Mouse (Mus musculus): Measurements from ENCODE around the gene Adcy1. TPM values are rescaled to one million over a fixed set of nuclear protein-coding genes. Genes with fewer than 3 reads are reported as not detected.

Adcy1 gene
- total and polyA plus RNA-seq, 2 experiments from 2014 or later, result 12.6 to 142 TPM

DNA sequence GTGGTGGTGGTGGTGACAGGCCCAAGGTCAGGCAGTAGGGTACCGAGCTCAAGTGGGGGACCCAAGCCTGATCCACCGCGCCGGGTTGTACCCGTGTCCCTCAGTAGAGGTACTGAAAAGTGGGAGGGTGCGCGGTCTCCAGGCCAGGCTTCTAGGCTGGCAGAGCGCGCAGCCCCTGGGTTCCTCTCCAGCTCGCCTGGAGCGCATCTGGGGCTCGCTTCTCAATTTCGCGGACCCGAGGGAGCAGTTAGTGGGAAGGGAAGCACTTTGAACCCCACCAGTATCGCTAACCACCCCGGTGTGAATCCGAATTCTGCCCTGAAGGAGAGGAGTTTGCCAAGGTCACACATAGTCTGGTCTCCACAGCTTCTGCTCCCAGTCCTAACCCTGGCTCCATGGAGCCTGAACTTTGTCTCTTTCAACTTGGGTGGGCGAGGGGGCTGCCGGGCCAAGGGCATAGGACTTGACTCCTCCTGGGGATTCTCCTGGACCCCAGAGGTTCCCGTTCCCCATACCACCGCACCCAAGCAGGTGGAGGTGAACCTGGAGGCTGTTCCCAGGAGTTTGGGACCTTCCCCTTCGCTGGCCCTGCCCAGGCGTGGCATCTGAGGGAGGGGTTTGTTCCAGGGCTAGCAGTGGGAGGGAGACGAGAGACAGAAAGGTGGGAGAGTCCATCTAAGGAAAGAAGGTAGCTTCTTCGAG is 1.3 kb downstream of the Adcy1 start:
- no peaks in the 10 kb centered on the region for H3K36me3 ChIP-seq (ENCODE audit: insufficient read depth, low read length)
- DNase-seq (ENCODE audit: low spot score) (no peak), ATAC-seq (ENCODE audit: low FRiP score) (0 out of 2 replicates have a peak, but pooled peaks have one; percentile 21)
- H3K9me3 ChIP-seq (ENCODE audit: low read length), result no peaks in the 10 kb centered on the region
- WGBS, result 3% methylated on average over 25 of the region's 26 CpGs
- H3K27me3 ChIP-seq (ENCODE audit: insufficient read depth, low read length), result peaks cover 6% of the 10 kb centered on the region; the same call in 1 of the 2 replicates
- 0 out of 2 replicates have a peak, but pooled peaks cover 6% of the 10 kb centered on the region for H3K4me1 ChIP-seq (ENCODE audit: insufficient read depth, low read length)
- peak overlapping the region; percentile 56 for H3K9ac ChIP-seq (replicated peaks; ENCODE audit: low read length, poor library complexity, severe bottlenecking)
- no peak overlapping the region for H3K27ac ChIP-seq (ENCODE audit: low read depth, low read length)
- H3K4me2 ChIP-seq (ENCODE audit: low read depth, low read length, poor library complexity, severe bottlenecking), result peak overlapping the region; percentile 93
- no peak for TF ChIP-seq CTCF (IDR thresholded peaks at IDR 0.05)
- H3K4me3 ChIP-seq (ENCODE audit: low read depth, low read length), result peak overlapping the region; percentile 67

- Histone ChIP-seq H3K9ac (replicated peaks; ENCODE audit: low read length, poor library complexity, severe bottlenecking) (0 out of 2 replicates have a peak overlapping the region, but pooled peaks have one; percentile 56), H3K4me1 (ENCODE audit: insufficient read depth, low read length) (0 out of 2 replicates have a peak, but pooled peaks cover 6% of the 10 kb centered on the region), H3K27ac (ENCODE audit: low read depth, low read length) (no peak overlapping the region), H3K36me3 (ENCODE audit: insufficient read depth, low read length) (no peaks in the 10 kb centered on the region), H3K9me3 (ENCODE audit: low read length) (no peaks in the 10 kb centered on the region), H3K27me3 (ENCODE audit: insufficient read depth, low read length) (peaks cover 6% of the 10 kb centered on the region; the same call in 1 of the 2 replicates), H3K4me2 (ENCODE audit: low read depth, low read length, poor library complexity, severe bottlenecking) (peak overlapping the region; percentile 93), H3K4me3 (ENCODE audit: low read depth, low read length) (peak overlapping the region; percentile 67)
- WGBS, result 6% methylated on average over 4 of the region's 4 CpGs
- no peak for TF ChIP-seq CTCF (IDR thresholded peaks at IDR 0.05)
- DNase-seq (ENCODE audit: low spot score) (no peak), ATAC-seq (ENCODE audit: low FRiP score) (no peak)
These were observed 2.1 kb downstream of the Adcy1 start for GRCm38 (mm10) chr11:7065388-7065787.

GRCm38 (mm10) chr11:7065876-7066275 is 2.6 kb downstream of the Adcy1 start:
- WGBS, result 46% methylated on average over 5 of the region's 5 CpGs
- ATAC-seq (ENCODE audit: low FRiP score), result no peak

GRCm38 (mm10) chr11:7067263-7067662 is 4.0 kb downstream of the Adcy1 start:
- Histone ChIP-seq H3K36me3 (ENCODE audit: insufficient read depth, low read length) (no peaks in the 10 kb centered on the region), H3K4me3 (ENCODE audit: low read depth, low read length) (no peak overlapping the region), H3K4me1 (ENCODE audit: insufficient read depth, low read length) (0 out of 2 replicates have a peak, but pooled peaks cover 6% of the 10 kb centered on the region), H3K9me3 (ENCODE audit: low read length) (no peaks in the 10 kb centered on the region), H3K4me2 (ENCODE audit: low read depth, low read length, poor library complexity, severe bottlenecking) (no peak overlapping the region), H3K9ac (replicated peaks; ENCODE audit: low read length, poor library complexity, severe bottlenecking) (no peak overlapping the region), H3K27ac (ENCODE audit: low read depth, low read length) (no peak overlapping the region), H3K27me3 (ENCODE audit: insufficient read depth, low read length) (no peaks in the 10 kb centered on the region)
- no peak for DNase-seq (ENCODE audit: low spot score)
- no peak for TF ChIP-seq CTCF (IDR thresholded peaks at IDR 0.05)
- ATAC-seq (ENCODE audit: low FRiP score), result no peak
- WGBS, result 89% methylated on average over 4 of the region's 4 CpGs

More at GRCm38 (mm10) chr11:7065876-7066275, 2.6 kb downstream of the Adcy1 start:
- Histone ChIP-seq H3K4me2 (ENCODE audit: low read depth, low read length, poor library complexity, severe bottlenecking) (peak overlapping the region; percentile 93), H3K9me3 (ENCODE audit: low read length) (no peaks in the 10 kb centered on the region), H3K9ac (replicated peaks; ENCODE audit: low read length, poor library complexity, severe bottlenecking) (peak overlapping the region; percentile 56; the same call in 1 of the 2 replicates), H3K27me3 (ENCODE audit: insufficient read depth, low read length) (peaks cover 4% of the 10 kb centered on the region; the same call in 1 of the 2 replicates), H3K4me1 (ENCODE audit: insufficient read depth, low read length) (0 out of 2 replicates have a peak, but pooled peaks cover 6% of the 10 kb centered on the region), H3K27ac (ENCODE audit: low read depth, low read length) (no peak overlapping the region), H3K36me3 (ENCODE audit: insufficient read depth, low read length) (no peaks in the 10 kb centered on the region), H3K4me3 (ENCODE audit: low read depth, low read length) (peak overlapping the region; percentile 67)
- no peak for DNase-seq (ENCODE audit: low spot score)
- no peak for TF ChIP-seq CTCF (IDR thresholded peaks at IDR 0.05)

DNA sequence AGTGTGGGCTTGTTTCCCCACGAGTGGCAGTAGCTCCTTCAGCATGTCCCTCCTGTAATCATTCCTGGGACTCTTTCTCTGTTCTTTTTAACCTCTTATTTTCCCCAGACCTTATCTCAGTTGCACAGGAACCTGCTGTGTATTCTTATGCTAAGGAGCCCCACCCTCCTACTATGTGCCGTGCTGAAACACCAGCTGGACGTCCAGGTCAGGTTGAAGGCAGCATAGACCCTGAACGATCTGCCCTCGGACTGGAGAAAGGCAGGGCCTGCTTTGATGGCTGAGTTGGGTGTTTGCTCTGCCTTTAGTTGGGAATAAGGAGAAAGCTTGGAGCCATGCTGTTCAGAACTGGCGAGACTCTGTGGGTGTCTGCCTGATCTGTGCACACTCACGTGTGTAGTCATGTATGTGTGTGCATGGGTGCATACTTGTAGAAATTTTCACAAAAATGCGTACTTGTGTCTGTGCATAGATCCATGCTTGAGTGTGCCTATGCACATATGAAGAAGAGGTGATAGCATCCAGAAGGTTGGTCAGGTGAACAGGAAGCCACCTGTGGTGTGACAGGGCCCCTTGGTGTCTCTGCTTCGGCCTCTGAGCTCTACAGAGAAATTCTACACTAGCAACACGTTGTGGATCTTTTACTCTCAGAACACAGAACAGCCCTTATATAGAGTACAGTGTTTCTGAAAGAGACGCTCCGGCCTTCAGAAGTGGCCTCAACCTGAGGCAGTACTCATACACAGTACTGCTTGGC is 5.4 kb downstream of the Adcy1 start:
- H3K4me1 ChIP-seq (ENCODE audit: insufficient read depth, low read length), result 0 out of 2 replicates have a peak, but pooled peaks cover 6% of the 10 kb centered on the region
- H3K9me3 ChIP-seq (ENCODE audit: low read length), result no peaks in the 10 kb centered on the region

More for the DNA sequence above, 5.4 kb downstream of the Adcy1 start:
- H3K36me3 ChIP-seq (ENCODE audit: insufficient read depth, low read length), result no peaks in the 10 kb centered on the region
- no peaks in the 10 kb centered on the region for H3K27me3 ChIP-seq (ENCODE audit: insufficient read depth, low read length)
- WGBS, result 84% methylated on average over 12 of the region's 12 CpGs
- no peak overlapping the region for H3K9ac ChIP-seq (replicated peaks; ENCODE audit: low read length, poor library complexity, severe bottlenecking)
- ATAC-seq (ENCODE audit: low FRiP score), result no peak
- DNase-seq (ENCODE audit: low spot score), result no peak
- no peak overlapping the region for H3K4me2 ChIP-seq (ENCODE audit: low read depth, low read length, poor library complexity, severe bottlenecking)
- no peak for TF ChIP-seq CTCF (IDR thresholded peaks at IDR 0.05)
- H3K27ac ChIP-seq (ENCODE audit: low read depth, low read length), result no peak overlapping the region
- no peak overlapping the region for H3K4me3 ChIP-seq (ENCODE audit: low read depth, low read length)
